Mouse (Mus musculus) forebrain, embryonic 14.5 days (tissue): ENCODE data around the gene Sft2d2. TPM values are rescaled to one million over a fixed set of nuclear protein-coding genes. Genes with fewer than 3 reads are reported as not detected.
A peak's percentile ranks its signal among the peaks of the same experiment; 100 is the strongest.

Source experiments
- ATAC-seq: fragments of 200-750 bp; cut with Nextera tagmentation; 2 replicates; pipeline ENCODE4 v1.8.0; 2017; ENCODE audit warnings: mild to moderate bottlenecking, moderate library complexity
- DNase-seq: peaks from one replicate; pipeline ENCODE4 v3.0.0-alpha.2; 2015; ENCODE audit warnings: low spot score
- H3K27ac ChIP-seq: fragments of 300-500 bp; sonication (generic); 2 replicates; pipeline ENCODE4 v1.5.1; 2014; ENCODE audit warnings: low read depth, mild to moderate bottlenecking, control low read depth, low read length, moderate library complexity
- H3K27me3 ChIP-seq: fragments of 300-500 bp; sonication (generic); replicated peaks from 2 replicates; pipeline ENCODE4 v1.6.1; 2014; ENCODE audit warnings: low read length, control low read depth, mixed read lengths; ENCODE audit not compliant: control insufficient read depth, insufficient read depth
- H3K36me3 ChIP-seq: fragments of 300-500 bp; sonication (generic); 2 replicates; pipeline ENCODE4 v1.6.1; 2014; ENCODE audit warnings: low read length, control low read depth; ENCODE audit not compliant: control insufficient read depth, insufficient read depth
- H3K4me1 ChIP-seq: fragments of 300-500 bp; sonication (generic); 2 replicates; pipeline ENCODE4 v1.6.1; 2014; ENCODE audit warnings: antibody characterized with exemption, low read length, control low read depth; ENCODE audit not compliant: control insufficient read depth, insufficient read depth
- H3K4me2 ChIP-seq: fragments of 300-500 bp; sonication (generic); 2 replicates; pipeline ENCODE4 v1.6.1; 2014; ENCODE audit warnings: mild to moderate bottlenecking, control low read depth, low read length
- H3K4me3 ChIP-seq: fragments of 300-500 bp; sonication (generic); 2 replicates; pipeline ENCODE4 v1.5.1; 2014; ENCODE audit warnings: low read depth, low read length, control low read depth
- H3K9ac ChIP-seq: fragments of 300-500 bp; sonication (generic); 2 replicates; pipeline ENCODE4 v1.6.1; 2014; ENCODE audit warnings: mild to moderate bottlenecking, low read length, control low read depth, moderate library complexity
- H3K9me3 ChIP-seq: fragments of 300-500 bp; sonication (generic); replicated peaks from 2 replicates; pipeline ENCODE4 v1.6.1; 2016; ENCODE audit warnings: low read length, control low read depth, mixed read lengths; ENCODE audit not compliant: control insufficient read depth
- WGBS: fragments of 180-500 bp; shearing (Covaris S2); extraction: QIAGEN DNeasy Blood & Tissue Kit; methylation state at CpG from one replicate; pipeline ENCODE4 v1.1.7; 2014; 5-methylcytosine and 5-hydroxymethylcytosine counted together
- polyA plus RNA-seq: library from polyadenylated mRNA; unstranded; fragments of >200 nt; fragmentation: Nextera tagmentation; extraction: Ambion mirVana; gene quantifications from 2 replicates; pipeline ENCODE4 v1.2.1, GENCODE M21; 2014

The Sft2d2 gene
- polyA plus RNA-seq, 1 experiment from 2014 or later = 7.6 TPM

DNA sequence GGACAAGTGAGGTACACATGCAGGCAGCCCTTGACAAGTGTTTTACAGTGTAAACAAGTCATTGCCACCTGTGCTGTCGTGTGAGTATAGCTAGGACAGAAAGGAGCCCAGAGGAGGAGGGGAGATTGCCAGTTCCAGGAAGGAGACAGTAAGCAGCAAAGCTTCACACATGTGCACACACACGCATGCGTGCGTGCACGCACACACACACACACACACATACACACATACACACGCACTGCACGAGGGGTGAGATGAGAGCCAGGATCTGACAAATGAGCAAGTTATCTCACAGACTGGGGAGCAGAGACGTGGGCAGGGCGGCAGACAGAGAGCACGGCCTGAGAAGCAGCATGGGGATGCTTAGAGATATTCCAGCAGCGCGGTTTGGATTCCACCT is 7.7 kb downstream of the Sft2d2 start:
- 79% methylated on average over 12 of the region's 12 CpGs for WGBS
- H3K9ac ChIP-seq = 0 out of 2 replicates have a peak overlapping the region, but pooled peaks have one; percentile 13
- no peak for ATAC-seq
- no peaks in the 10 kb centered on the region for H3K9me3 ChIP-seq
- H3K27ac ChIP-seq = no peak overlapping the region
- H3K4me2 ChIP-seq = no peak overlapping the region
- H3K36me3 ChIP-seq = no peaks in the 10 kb centered on the region
- H3K4me3 ChIP-seq = no peak overlapping the region
- H3K4me1 ChIP-seq = peaks cover 4% of the 10 kb centered on the region; the same call in 1 of the 2 replicates
- no peaks in the 10 kb centered on the region for H3K27me3 ChIP-seq
- DNase-seq = no peak

- Histone ChIP-seq H3K9me3 (no peaks in the 10 kb centered on the region), H3K4me3 (no peak overlapping the region), H3K4me2 (no peak overlapping the region), H3K27ac (no peak overlapping the region), H3K27me3 (no peaks in the 10 kb centered on the region), H3K9ac (no peak overlapping the region), H3K36me3 (no peaks in the 10 kb centered on the region), H3K4me1 (peaks cover 4% of the 10 kb centered on the region; the same call in 1 of the 2 replicates)
- ATAC-seq = no peak
- WGBS = 39% methylated on average over 7 of the region's 7 CpGs
- no peak for DNase-seq
These were observed 9.1 kb downstream of the Sft2d2 start for GRCm38 (mm10) chr1:165185116-165185515.

- Histone ChIP-seq H3K27me3 (no peaks in the 10 kb centered on the region), H3K4me2 (no peak overlapping the region), H3K9me3 (no peaks in the 10 kb centered on the region), H3K9ac (no peak overlapping the region), H3K4me3 (no peak overlapping the region), H3K36me3 (no peaks in the 10 kb centered on the region), H3K27ac (no peak overlapping the region), H3K4me1 (peaks cover 4% of the 10 kb centered on the region; the same call in 1 of the 2 replicates)
- ATAC-seq = no peak
- 90% methylated on average over 3 of the region's 3 CpGs for WGBS
- DNase-seq = no peak
These were observed 10.1 kb downstream of the Sft2d2 start for GRCm38 (mm10) chr1:165184178-165184577.

- 81% methylated on average over 6 of the region's 6 CpGs for WGBS
- Histone ChIP-seq H3K27ac (no peak overlapping the region), H3K4me2 (no peak overlapping the region), H3K36me3 (no peaks in the 10 kb centered on the region), H3K27me3 (no peaks in the 10 kb centered on the region), H3K9me3 (no peaks in the 10 kb centered on the region), H3K4me3 (no peak overlapping the region), H3K9ac (no peak overlapping the region), H3K4me1 (peaks cover 4% of the 10 kb centered on the region; the same call in 1 of the 2 replicates)
- ATAC-seq (no peak), DNase-seq (no peak)
These were observed 10.8 kb downstream of the Sft2d2 start for GRCm38 (mm10) chr1:165183400-165183799.

DNA sequence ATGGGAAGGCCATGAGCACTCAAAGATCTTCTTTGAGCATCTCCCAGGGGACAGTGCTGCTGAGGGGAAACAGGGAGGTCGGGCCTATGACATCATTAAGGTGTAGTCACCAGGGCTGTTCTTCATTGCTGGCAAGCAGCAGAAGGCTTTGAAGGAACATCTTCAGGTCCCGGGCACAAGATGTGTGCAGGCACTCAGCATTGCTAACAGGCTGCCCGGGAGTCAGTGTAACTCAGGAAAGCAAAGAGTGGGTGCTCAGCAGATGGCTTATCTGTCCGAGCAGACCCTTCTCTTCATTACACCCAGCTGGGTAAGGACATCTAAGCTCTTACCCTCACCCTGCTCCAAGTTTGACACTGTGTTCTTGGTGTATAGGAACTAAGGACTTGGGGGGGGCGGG is 14.9 kb downstream of the Sft2d2 start:
- no peak overlapping the region for H3K27ac ChIP-seq
- no peak overlapping the region for H3K4me3 ChIP-seq
- no peaks in the 10 kb centered on the region for H3K27me3 ChIP-seq
- no peaks in the 10 kb centered on the region for H3K9me3 ChIP-seq
- H3K36me3 ChIP-seq = no peaks in the 10 kb centered on the region
- ATAC-seq = no peak
- no peak for DNase-seq
- 84% methylated on average over 5 of the region's 5 CpGs for WGBS
- no peak overlapping the region for H3K9ac ChIP-seq
- no peak overlapping the region for H3K4me2 ChIP-seq
- no peaks in the 10 kb centered on the region for H3K4me1 ChIP-seq

DNA sequence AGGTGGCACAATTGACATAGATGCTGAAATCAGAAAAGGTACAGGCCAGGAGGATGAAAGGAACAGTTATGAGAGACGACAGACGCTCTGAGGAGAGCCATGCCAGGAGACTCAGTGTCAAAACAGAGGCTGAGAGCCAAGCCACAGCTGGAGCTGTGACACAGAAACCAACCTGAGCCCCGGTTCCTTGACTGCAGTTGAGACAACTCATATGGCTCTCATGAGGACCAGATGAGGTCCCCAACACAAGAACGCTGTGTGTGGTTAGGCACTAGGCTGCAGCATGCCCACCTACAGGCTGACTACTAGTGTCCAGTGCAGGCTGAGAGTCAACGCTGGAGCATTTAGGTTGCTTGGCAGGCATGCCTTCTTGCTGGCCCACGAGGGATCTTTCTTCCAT is 16.2 kb downstream of the Sft2d2 start:
- no peak for ATAC-seq
- Histone ChIP-seq H3K36me3 (no peaks in the 10 kb centered on the region), H3K9ac (no peak overlapping the region), H3K27me3 (no peaks in the 10 kb centered on the region), H3K9me3 (no peaks in the 10 kb centered on the region), H3K4me3 (no peak overlapping the region), H3K4me2 (no peak overlapping the region), H3K27ac (no peak overlapping the region), H3K4me1 (no peaks in the 10 kb centered on the region)
- 78% methylated on average over 6 of the region's 6 CpGs for WGBS
- no peak for DNase-seq

GRCm38 (mm10) chr1:165174059-165174616 is 20.1 kb downstream of the Sft2d2 start:
- H3K4me3 ChIP-seq = no peak overlapping the region
- H3K27ac ChIP-seq = no peak overlapping the region
- no peak overlapping the region for H3K9ac ChIP-seq
- no peak overlapping the region for H3K4me2 ChIP-seq
- no peaks in the 10 kb centered on the region for H3K36me3 ChIP-seq
- no peak for DNase-seq
- no peak for ATAC-seq
- no peaks in the 10 kb centered on the region for H3K9me3 ChIP-seq
- no peaks in the 10 kb centered on the region for H3K4me1 ChIP-seq
- no peaks in the 10 kb centered on the region for H3K27me3 ChIP-seq
- 44% methylated on average over 6 of the region's 9 CpGs for WGBS

DNA sequence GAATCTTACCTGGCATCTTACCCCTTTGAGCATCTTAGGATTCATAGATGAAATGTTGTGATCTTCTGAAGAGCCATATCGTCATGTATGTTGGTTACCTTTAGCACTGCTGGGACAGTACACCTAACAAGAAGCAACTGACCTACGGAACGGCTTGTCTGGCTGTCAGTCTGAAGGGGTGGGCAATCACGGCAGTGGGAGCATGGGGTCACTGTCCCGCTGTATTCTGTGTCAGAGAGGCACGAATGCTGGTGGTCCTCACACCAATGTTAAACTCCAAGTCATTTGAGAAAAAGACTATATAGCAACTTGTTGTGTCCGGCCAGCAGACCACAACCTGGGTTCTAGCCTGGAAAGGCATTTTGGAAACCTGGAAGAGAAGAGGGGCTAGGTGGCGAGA is 23.0 kb downstream of the Sft2d2 start:
- Histone ChIP-seq H3K4me1 (no peaks in the 10 kb centered on the region), H3K27ac (no peak overlapping the region), H3K27me3 (no peaks in the 10 kb centered on the region), H3K36me3 (no peaks in the 10 kb centered on the region), H3K9ac (no peak overlapping the region), H3K4me3 (no peak overlapping the region), H3K9me3 (no peaks in the 10 kb centered on the region), H3K4me2 (no peak overlapping the region)
- 75% methylated on average over 7 of the region's 8 CpGs for WGBS
- ATAC-seq (no peak), DNase-seq (no peak)

- Histone ChIP-seq H3K36me3 (no peaks in the 10 kb centered on the region), H3K9ac (no peak overlapping the region), H3K4me3 (no peak overlapping the region), H3K4me2 (no peak overlapping the region), H3K9me3 (no peaks in the 10 kb centered on the region), H3K4me1 (no peaks in the 10 kb centered on the region), H3K27me3 (no peaks in the 10 kb centered on the region), H3K27ac (no peak overlapping the region)
- DNase-seq (no peak), ATAC-seq (no peak)
- 75% methylated on average over 5 of the region's 5 CpGs for WGBS
These were observed 24.1 kb downstream of the Sft2d2 start for GRCm38 (mm10) chr1:165170157-165170556.
